Mouse (Mus musculus) CD4-positive, CD25-positive, alpha-beta regulatory T cell, adult 2 months (primary cell): ENCODE data around the gene Pacsin1.
"Not testable (repeated sequence)": the region's sequence is repeated elsewhere in the genome, so short reads cannot be mapped to it uniquely, and the experiment has no call there.

Experiments used
- DNase-seq: peaks from one replicate; pipeline ENCODE4 v3.0.0-alpha.2; 2012; ENCODE audit warnings: low read depth, low spot score

Pacsin1 gene

DNA sequence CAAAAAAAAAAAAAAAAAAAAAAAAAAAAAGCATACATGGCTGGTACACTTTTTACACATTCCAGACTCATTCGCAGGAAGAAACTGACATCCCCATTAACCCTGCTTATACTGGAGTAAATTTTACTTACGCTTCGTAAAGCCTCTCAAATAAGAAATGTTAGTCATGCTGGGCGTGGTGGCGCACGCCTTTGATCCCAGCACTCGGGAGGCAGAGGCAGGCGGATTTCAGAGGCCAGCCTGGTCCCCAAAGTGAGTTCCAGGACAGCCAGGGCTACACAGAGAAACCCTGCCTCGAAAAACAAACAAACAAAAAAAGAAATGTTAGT lies 19.8 kb upstream of the Pacsin1 start:
- DNase-seq = not testable (repeated sequence)

DNA sequence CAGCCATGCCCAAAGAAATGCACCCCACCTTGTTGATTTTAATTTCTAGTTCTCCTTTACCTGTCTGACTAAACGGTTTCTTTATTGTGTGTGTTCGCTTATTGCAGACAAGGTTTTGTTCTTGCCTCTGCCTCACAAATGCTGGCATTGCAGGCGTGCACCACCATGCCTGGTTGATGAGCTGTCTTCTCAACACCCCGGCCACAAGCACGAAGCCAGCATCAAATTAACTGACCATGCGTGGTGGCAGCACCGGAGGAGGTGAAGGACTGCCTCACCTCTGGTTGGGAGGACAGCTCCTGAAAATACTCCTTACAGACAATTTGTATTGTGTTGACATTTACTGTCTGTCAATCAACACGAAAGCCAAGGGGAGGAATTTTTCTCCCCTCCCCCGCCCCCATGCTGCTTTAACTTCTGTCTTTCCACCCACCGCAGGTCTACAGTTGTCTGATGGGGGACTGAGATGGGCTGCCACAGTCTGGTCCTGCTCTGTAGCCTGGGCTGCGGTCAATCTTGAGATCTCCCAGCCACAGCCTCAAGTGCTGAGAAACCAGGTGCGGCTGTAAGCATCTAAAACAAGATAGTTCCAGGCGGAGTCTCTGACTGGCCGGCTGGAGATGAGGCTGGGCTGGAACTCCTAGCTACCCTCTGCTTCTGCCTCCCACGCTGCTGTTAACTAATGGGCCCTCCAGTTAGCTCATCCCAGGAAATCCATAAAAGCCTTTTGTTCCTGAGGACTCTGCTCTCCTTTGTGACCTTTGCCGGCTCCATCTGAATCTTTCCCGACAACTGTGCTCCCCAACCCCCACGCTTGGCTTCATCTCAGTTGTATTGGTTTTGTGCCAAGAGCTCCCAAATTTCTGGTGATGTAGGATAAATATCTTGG lies 18.9 kb upstream of the Pacsin1 start, which contains the start of gene Rps10:
Rps10 (minus strand) TSS at position 538 of the 889 bp plus-strand sequence.
- no peak for DNase-seq

DNA sequence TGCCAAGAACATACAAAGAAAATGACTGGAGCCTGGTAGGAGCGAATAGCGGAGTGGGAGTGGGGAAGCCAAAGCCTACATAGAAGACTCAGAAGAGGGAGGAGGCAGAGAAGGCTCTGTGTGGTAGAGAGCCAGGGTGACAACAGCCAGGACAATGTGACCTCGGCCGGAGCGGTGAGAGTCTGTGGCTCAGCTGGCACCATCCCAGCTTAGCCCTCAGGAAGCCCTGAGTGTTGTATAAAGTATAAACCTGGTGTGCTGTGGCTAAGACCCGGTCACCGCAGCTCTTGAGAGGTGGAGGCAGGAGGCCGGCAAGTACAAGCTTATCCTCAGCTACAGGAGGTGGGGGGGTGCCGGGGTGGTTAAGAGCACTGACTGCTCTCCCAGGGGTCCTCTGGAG lies 18.0 kb upstream of the Pacsin1 start:
- no peak for DNase-seq

DNA sequence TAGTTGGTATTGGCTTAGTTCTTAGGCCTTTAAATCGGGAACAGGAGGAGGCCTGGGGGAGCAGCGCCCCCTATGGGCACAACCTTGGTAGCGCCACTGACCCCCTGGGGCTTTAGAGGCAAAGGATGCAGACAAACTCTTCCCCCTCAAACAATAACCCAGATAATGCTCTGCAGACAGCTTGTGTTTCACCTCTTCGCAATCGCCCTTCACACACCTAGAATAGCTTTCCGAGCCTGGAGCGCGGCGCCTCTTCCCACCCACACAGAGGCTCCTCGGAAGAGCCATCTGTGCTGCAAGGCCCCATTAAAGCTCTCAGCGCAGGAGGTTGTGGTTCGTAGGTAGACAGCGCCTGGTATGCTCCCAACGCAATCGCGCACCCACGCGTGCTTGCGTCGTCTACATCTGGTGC lies 16.4 kb upstream of the Pacsin1 start:
- peak; percentile 58 for DNase-seq

DNA sequence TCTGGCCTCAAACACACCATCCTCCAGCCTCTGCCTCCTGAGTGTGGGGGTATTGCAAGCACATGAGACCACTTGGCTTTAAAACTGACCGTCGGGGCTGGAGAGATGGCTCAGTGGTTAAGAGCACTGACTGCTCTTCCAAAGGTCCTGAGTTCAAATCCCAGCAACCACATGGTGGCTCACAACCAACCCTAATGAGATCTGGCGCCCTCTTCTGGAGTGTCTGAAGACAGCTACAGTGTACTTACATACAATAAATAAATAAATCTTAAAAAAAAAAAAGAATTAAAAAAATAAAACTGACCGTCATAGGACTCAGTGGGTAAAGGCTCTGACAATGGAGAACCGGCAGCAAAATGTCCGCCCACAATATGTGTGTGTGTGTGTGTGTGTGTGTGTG lies 15.5 kb upstream of the Pacsin1 start:
- peak; percentile 51 for DNase-seq

DNA sequence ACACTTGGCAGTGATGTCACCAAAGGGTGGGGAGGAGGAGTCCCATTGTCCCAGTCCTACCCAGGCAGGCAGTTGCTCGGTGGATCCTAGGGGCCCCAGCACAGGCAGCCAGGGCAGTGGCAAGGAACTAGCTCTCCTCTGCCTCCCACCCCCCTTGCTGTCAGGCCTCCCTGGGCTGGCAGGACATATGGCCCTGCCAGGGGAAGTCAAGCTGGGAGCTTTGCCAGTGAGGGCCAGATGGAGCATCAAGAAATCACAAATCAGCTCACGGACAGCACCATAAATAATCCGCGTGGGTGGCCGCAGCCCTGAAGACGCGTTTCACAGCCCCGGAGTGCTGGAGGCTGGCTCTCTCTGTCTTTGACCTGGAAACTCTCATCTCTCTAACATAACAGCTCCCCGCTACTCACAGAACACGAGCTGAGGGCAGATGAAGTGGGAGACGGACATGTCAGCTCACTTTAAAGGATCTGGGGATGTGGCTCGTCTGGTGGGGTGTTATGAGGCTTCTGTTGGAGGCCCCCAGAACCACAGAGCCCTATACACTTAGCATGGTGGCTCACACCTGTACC lies 12.7 kb upstream of the Pacsin1 start:
- DNase-seq = no peak

DNA sequence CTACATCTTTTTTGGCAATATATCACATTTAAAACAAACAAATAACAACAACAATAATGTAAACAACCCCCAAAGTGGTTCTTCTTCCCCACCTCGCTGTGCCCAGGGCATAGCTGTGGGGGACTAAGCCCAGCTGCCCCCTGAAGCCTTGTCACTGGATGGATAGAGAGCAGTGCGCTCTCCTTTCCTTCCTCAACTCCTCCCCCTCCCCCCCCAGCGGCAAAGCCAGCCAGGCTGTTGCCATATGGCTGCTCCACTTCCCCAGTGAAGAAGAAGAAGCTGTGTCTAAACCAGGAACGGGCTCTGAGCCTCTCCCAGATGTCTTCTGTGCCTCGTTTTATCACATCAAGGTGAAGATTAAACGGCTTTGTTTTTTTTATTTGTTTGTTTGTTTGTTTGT lies 12.2 kb upstream of the Pacsin1 start:
- DNase-seq = no peak

DNA sequence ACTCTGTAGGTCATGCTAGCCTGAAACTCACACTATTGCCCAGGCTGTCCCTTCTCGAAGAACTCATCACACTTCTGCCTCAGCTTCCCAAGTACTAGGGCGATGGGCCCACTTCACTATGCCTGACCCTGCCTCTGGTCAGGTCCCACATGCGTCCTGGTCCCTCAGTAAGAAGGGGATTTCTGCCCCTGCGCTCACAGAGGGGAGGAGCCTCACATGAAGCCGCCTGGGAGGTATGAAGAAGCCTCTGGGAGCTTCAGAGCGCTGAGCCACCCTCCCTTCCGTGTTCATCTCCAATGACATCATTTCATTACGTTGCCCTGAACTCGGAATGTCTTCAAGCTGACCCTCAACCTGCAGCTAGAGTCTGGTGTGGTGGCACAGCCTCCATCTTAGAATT lies 11.6 kb upstream of the Pacsin1 start:
- DNase-seq = no peak

DNA sequence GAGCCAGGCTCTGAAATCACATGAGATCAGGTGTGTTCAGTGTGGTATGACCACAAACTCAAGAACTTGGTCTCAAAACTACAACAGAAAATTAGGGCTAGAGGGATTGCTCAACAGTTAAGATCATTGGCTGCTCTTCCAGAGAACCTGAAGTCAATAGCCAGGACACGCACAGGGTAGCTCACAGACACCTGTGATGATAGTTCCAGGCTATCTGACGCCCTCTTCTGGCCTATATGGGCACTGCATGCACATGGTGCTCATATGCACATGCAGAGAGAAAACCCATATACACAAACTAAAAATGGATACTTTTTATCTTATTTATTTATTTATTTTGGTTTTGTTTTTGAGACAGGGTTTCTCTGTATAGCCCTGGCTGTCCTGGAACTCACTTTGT lies 10.7 kb upstream of the Pacsin1 start:
- DNase-seq = peak; percentile 45

DNA sequence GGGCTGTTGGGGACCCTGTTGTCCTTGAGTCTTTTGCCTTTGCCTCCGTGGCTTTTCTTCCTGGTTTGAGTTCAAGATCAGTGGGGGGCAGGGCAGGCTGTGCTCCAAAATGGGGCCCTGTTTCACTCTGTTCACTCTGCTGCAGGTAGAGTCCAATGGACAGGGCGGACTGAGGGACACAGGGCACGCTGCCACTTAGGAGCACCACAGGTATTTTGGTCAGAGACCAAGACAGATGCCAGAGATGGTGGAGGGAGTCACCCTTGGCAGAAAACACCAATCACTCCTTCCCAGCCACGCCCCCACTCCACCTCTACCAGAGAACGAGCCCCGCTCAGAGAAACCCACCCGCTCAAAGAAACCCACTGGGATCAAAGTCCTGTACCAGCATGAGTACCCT lies 9.5 kb upstream of the Pacsin1 start:
- no peak for DNase-seq

DNA sequence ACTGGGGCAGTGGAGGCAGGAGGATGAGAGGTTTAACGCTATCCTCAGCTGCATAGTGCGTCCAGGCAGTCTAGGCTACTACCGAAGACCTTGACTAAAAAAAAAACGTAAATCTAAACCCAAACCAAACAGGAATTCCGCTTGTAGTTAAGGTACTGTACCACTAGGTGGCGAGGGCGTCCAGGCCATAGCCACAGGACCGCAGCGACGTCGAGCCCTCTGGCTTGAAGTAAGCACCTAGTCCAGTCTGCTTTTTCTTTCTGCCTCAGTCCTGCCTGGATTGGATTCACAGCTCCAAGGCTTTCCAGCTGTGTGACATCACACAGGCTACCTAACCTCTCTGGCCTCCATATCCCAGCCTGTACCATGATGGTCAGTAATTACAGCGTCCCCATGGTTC lies 5.1 kb upstream of the Pacsin1 start:
- DNase-seq = peak; percentile 92

DNA sequence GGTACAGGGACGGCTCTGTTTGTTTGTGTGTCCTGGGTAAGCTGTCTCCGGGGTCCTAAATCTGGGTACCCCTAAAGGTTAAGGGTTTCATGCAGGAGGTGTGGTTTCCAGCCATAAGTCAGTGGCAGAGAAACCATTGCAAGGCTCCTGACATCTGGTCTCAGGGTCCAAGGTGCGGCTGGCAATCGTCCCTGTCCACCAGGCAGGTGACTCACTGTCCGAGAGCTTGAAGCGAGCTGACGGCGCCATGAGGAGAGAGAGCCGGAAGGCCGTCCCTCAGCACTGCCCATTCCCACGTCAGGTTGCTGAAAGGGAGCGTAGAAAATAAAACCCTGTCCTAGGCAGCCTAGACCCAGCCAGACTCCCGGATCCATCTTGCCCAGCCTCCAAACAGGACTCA lies 4.7 kb upstream of the Pacsin1 start:
- no peak for DNase-seq

DNA sequence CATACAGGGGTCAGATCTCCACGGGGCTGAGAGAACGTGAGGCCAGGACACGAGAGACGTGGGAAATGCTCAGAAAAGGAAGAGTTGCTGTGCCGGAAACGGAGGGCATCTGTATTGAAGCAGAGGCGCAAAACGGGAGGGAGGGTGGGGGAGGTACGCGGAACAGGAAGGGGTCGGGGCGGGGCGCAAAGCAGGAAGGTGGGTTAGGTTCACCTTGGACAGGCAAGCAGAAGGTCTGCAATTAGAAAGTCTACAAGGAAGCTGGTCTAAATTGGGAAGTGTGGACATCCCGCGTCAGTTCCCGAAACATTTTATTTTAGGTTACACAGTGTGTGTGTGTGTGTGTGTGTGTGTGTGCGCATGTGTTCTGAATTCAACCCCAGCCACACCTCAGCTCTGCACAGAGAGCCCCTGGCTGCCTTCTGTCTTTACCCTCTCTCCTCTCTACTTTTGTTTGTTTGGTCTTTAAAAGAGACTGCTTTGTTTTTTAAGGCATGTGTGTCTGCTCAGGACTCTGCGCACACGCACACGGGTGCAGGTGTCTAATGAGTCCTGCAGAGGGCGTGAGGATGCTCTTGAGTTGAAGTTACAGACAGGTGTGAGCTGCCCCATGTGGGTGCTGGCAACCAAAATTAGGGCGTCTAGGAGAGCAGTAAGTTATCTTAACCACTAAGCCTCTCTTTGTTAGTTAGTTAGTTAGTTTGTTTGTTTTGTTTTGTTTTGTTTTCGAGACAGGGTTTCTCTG lies 3.1 kb upstream of the Pacsin1 start:
- DNase-seq = peak; percentile 68

DNA sequence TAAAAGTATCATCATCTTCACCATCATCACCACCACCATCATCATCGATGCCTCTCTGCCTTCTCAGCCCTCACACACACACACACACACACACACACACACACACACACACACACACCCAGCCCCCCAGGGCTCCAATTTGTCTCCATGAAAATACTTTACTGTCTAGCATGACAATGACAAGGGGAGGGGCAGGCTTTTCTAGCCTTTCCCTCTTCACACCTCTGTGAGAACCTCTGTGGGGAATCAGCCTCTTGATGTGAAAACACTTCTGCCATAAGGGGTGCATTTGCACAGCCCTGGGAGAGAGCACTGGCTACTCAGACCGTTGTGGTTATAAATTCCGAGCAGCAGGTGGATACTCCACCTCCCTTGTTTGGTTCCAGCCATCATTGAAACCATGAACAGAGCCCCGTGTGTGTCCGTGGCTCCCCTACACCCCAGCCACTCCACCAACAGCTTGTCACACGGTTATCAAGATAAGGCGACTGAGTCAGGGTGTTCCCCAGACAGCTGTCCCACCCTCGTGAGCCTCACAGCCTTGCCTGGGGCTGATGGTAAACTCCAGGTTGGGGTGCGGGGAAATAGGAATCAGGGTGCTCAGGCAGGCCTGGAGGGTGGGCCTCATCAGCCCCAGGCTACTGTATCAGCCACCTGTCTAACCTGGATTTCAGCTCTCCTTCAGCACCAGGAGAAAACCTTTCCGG lies 1.9 kb upstream of the Pacsin1 start:
- no peak for DNase-seq

DNA sequence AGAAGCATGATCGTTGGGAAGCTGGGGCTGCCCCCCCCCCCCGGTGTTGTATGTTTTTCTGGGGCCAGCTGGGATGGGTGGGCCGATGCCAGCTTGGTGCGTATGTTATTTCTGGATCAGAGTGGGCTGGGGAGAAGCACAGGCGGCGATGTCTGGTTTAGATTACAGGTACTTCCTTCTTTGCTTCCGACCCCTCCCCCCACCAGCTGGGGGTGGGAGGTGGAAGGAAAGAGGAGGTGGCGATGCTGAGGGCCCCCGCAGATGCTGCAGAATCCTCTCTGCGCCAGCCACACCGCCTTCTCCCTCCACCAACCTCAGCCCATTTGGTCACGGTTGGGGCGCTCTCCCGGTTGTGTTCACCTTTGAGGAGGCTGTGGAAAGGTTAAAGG lies 696 bp downstream of the Pacsin1 start:
- peak; percentile 76 for DNase-seq

DNA sequence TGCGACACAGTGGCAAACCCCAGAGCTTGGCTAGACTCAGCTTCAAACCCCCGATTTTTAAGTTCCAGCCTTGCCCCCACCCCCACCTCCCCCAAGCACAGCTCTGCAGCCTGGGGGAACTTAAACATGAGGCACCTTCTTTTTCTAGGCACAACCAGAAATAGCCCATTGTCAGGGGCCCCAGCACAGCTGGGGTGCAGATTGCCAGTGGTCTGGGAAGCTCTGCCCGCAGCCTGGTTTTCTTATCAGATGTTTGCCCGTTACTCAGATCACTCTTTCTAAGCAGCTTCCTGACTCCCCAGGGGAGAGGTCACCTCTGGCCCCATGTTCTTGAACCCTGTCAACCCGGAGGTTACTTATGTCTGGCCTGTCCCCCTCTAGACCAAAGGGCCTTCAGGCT lies 1.1 kb downstream of the Pacsin1 start:
- no peak for DNase-seq

DNA sequence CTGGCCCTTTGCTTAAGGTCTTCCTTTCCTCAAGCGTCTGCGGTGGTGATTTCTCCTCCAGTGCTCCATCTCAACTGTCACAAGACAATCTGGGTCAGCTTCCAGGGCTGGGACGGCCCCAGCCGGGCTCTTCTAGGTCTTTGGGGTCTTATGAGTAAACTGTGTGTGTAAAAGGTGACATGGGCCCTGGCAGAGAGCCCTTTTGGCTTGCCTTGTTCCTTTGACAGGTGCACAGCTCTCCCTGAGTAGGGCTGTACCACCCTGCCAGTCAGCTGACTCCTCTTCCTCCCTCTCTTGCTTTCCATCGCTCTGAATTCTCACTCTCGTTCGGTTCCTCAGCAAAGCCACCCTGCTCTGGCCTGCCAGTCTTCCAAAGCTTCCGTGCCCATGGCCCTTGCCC lies 1.8 kb downstream of the Pacsin1 start:
- DNase-seq = peak; percentile 24

DNA sequence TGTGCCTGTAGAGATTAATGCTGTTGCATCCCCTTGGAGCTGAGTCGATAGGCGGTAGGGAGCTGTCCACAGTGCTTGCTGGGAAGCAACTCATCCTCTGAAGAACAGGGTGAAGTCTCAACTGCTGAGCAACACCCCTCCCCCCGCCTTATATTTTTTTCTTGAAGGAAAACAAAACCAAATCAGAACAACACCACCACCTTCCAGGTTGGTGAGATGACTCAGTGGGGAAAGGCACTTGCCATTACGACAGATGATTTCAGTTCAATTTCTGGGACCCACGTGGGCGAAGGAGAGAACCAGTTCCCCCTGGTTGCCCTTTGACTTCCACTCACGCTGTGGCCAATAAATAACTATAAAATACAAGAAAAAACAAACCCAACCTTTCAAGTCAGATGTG lies 3.5 kb downstream of the Pacsin1 start:
- DNase-seq = peak; percentile 62

DNA sequence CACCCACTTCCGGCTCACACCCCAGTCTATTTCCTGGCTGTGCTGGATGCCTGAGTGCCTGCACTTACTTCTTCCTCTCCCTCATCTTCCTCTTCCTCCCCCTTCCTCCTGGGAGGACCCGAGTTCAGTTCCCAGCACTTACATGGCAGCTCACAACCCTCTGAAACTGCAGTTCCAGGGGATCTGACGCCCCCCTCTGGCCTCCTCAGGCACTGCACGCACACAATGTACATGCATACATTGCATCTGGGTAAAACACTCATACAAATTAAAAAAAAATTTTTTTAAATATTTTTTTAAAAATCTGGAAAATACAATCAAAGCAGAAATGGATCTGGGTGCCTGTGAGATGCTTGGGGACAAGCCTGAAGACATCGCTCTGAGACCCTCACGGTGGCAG lies 16.4 kb downstream of the Pacsin1 start:
- no peak for DNase-seq

DNA sequence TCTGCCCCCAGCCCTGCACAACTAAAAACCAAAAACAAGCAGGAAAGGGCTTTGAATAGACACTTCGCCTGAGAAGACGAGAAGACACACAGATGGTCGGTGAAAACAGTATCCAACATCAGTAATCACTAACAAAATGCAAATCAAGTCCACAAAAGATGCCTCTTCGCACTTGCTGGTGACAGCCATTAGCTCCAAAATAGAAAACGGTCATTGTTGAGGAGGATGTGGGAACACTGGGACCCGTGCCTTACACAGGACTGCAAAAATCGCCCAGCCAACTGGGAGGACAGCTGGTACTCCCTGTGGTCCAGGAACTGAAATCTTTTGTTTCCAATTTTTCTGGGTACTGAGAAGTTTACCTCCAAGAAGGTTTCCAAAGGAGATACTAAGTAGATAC lies 18.6 kb downstream of the Pacsin1 start:
- no peak for DNase-seq

DNA sequence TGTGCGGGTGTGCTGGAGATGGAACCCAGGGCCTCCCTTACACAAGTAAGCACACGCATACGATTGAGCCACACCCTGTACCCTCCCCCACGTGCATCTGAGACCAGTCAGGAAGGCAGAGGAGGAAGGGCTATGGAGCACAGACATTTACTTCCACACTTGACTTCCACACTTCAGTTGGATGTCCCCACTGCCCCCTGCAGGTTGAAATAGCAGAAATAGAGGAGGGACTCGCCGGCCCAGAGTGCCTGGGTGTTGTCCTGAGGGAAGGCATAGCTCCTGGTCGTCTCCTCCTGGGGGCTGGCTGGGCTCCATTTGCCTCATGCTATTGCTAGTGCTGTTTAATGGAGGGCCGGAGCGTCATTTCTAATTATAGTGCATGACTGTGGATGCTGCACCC lies 20.1 kb downstream of the Pacsin1 start:
- peak; percentile 28 for DNase-seq

DNA sequence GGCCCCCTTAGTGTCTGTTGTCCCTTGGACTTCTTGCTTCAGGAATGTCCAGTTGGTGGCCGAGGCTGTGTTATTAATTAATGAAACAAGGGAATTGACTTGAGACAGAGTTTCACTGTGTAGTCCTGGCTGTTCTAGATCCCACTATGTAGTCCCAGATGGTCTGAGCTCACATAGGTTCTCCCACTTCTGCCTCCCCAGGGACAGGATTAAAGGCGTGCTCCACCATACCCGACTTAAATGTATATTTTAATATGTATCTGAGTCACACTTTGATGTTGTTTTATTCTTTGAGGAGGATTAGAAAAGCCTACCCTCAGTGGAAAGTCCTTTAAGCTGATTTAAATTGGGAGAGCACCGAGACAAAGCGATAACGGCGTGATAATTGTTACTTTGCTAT lies 21.0 kb downstream of the Pacsin1 start:
- no peak for DNase-seq
